Mouse (Mus musculus): ENCODE results near the gene Scgb2b7.
"Not testable (repeated sequence)": the region's sequence is repeated elsewhere in the genome, so short reads cannot be mapped to it uniquely, and the experiment has no call there.

The Scgb2b7 gene

DNA sequence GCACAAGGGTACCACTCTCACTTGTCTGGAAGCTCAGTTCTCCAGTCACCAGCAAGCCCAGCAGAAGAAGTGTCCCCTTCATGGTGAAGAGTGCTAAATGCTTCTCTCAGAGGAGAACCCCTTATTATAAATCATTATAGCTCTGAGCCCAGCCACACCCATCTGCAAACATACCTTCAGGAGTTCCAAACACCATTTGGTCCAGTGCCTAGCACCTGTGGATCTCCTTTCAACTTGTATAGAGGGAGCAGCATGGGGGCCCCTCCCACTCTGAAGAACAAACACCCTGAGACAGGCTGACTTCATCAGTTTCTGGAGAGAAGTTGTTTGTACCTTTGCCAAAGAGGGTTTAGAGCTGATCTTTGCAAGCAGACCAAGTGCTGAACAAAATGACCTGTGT lies at the start of gene Scgb2b7:
Gene Scgb2b7 (minus strand): TSS at position 101 of the 400 bp plus-strand sequence.
- not testable (repeated sequence) for DNase-seq

DNA sequence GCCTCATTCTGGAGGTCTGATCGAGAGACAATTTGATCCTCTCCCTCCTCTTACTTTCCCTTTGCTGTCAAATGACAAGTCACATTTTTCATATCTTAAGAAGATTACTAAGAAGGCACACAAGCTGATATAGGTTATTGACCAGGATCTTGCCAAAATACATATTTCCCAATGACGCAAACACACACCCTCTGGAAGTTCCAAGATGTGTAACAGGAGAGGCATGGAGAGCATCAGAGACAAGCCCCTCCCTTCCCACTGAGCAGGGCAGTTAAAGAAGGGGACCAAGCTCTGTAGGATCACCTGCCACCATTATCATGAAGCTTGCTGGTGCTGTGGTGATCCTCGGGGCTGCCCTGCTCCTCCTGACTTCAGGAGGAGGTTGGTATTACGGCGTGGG lies 6.8 kb upstream of the Scgb2b7 start, which contains the start of gene Scgb1b7:
Gene Scgb1b7 (plus strand): TSS at position 301 of the 400 bp plus-strand sequence.
- not testable (repeated sequence) for DNase-seq

Measured in cerebellum, adult 18-20 months (tissue).